Mouse (Mus musculus) erythroblast, embryonic 14.5 days (primary cell): ENCODE measurements at regions not wholly inside any gene's neighbourhood (a gene's known extent, or its start where the extent isn't known, plus 50 kb on each side); places are given as distances from the start of the nearest gene placed in this dataset.

Experiments used
- GATA1 ChIP-seq: IDR thresholded peaks from 2 replicates; pipeline ENCODE4 v1.6.1; 2012; ENCODE audit warnings: low read length, inconsistent platforms, mixed read lengths
- TAL1 ChIP-seq: IDR thresholded peaks from 3 replicates; pipeline ENCODE4 v1.6.1; 2012; ENCODE audit warnings: low read length, inconsistent platforms, mixed read lengths

DNA sequence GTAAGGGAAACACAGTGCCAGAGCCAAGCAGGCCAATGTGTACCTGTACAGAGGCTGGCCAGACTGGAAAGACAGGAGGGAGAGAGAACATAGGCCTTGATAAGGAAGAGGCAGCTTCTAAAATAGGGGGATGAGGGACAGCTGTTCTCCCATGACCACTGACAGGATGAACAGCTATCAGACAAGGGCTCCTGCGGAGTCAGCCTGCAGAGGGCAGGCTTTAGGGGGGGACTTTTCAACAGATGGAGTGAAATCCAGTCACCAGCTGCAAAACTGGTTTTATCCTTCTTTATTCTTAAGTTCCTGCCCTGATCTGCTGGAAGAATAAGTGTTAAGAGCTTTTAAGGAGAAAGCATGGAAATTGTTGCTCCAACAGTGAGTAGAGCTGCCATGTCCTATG, 665.6 kb downstream of the Bcl11a start:
- TF ChIP-seq TAL1 (no peak), GATA1 (no peak)
